Mouse (Mus musculus) gastrocnemius, postnatal 25 days (tissue): ENCODE results near the gene Agap3. TPM values are rescaled to one million over a fixed set of nuclear protein-coding genes. Genes with fewer than 3 reads are reported as not detected.

Source experiments
- total RNA-seq, 2 experiments: library from RNA; stranded (reverse); gene quantifications; 1 replicate in 1 of 2; 2 replicates in 1 of 2; pipeline ENCODE4 v1.2.3; 2021

The Agap3 gene
- total RNA-seq, 2 experiments from 2014 or later, result 52.4 to 56.0 TPM

Other genes starting within 250 kb of the Agap3 start
- 1 to 10 TPM; 2.1 to 3.7 TPM for gene Kcnh2, start 100.6 kb upstream of the Agap3 start, total RNA-seq
- 1 to 10 TPM; 5.6 to 7.7 TPM for gene Nos3, start 87.4 kb upstream of the Agap3 start, total RNA-seq
- gene Atg9b, start 60.0 kb upstream of the Agap3 start, total RNA-seq, result under 1 TPM; 0.10 to 0.19 TPM
- 10 to 100 TPM; 33.1 to 40.2 TPM for gene Abcb8, start 58.5 kb upstream of the Agap3 start, total RNA-seq
- gene Asic3, start 38.8 kb upstream of the Agap3 start, total RNA-seq, result under 1 TPM in 1 of 2 experiments, not detected in 1; 0.19 TPM
- gene Cdk5, start 28.6 kb upstream of the Agap3 start, total RNA-seq, result 10 to 100 TPM; 11.7 to 13.7 TPM
- 10 to 100 TPM; 17.9 to 19.9 TPM for gene Slc4a2, start 28.3 kb upstream of the Agap3 start, total RNA-seq
- 100 to 1,000 TPM; 169 to 176 TPM for gene Fastk, start 6.9 kb upstream of the Agap3 start, total RNA-seq
- gene Tmub1, start 4.3 kb upstream of the Agap3 start, total RNA-seq, result 10 to 100 TPM; 17.2 to 18.9 TPM
- gene Gbx1, start 75.0 kb downstream of the Agap3 start, total RNA-seq, result not detected
- 10 to 100 TPM; 33.2 to 66.7 TPM for gene Asb10, start 88.8 kb downstream of the Agap3 start, total RNA-seq
- not detected for gene 4931409K22Rik, start 104.6 kb downstream of the Agap3 start, total RNA-seq
- gene Abcf2, start 125.3 kb downstream of the Agap3 start, total RNA-seq, result 10 to 100 TPM; 88.0 to 97.0 TPM
- gene Chpf2, start 134.6 kb downstream of the Agap3 start, total RNA-seq, result 1 to 10 TPM; 8.0 to 10.0 TPM
- gene Smarcd3, start 172.2 kb downstream of the Agap3 start, total RNA-seq, result 100 to 1,000 TPM; 125 to 163 TPM
- gene Nub1, start 233.4 kb downstream of the Agap3 start, total RNA-seq, result 10 to 100 TPM; 21.9 to 23.0 TPM